In the genomic region with DNA sequence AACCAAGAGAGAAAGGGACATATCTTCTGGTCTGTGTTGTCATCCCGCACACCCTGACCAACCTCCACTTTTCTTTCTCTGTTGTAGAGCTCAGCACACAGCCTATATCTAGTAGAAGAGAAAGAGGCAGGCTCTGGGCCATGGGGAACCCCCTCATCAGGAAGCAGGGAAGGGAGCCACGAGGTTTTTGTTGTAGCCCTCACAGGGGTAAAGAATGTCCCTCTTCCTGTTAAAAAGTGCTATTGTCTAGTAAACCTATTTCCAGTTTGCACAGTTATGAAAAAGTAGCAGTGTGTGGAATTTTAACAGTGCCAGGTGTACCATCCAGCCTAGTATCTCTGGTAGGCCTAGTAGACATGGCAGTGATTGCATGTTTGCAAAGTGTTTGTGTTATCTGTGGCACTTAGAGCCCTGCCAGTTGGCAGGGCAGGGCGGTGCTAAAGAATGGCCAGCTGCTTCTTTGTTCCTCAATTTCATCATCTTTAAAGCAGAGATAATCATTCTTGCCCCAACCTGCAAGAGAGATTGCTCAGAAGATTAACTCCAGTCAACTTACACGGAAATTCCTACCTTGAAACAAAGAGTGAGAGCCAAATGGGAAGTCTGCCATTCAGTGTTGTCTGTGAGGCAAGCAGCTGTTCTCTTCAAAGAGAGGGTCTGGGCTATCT, we compare ENCODE assay signal across 8 mouse cellular contexts. TPM values are rescaled to one million over a fixed set of nuclear protein-coding genes. Genes with fewer than 3 reads are reported as not detected.
DNase-seq lines count a peak whose midpoint lies in the region; ATAC-seq and TF ChIP-seq lines count a peak whose summit lies in the region.

No protein-coding gene starts in this region.

- no peak for TF ChIP-seq CTCF in liver, adult 2 months (IDR thresholded peaks at IDR 0.05; ENCODE audit: low read depth, low read length)
- no peak for TF ChIP-seq CTCF in intestine, postnatal 0 days (IDR thresholded peaks at IDR 0.05; ENCODE audit: low read depth)

- peaks cover 6% of the 10 kb centered on the region for H3K4me1 ChIP-seq in liver, adult 2 months (ENCODE audit: control insufficient read depth, insufficient read depth, low read length)
- peaks cover 9% of the 10 kb centered on the region for H3K4me1 ChIP-seq in embryonic facial prominence, embryonic 14.5 days (ENCODE audit: control insufficient read depth, insufficient read depth, low read length)
- peaks cover 8% of the 10 kb centered on the region; the same call in 1 of the 2 replicates for H3K4me1 ChIP-seq in intestine, postnatal 0 days (replicated peaks; ENCODE audit: control insufficient read depth, insufficient read depth, low read length)
- H3K4me1 ChIP-seq in neural tube, embryonic 12.5 days, result peaks cover 12% of the 10 kb centered on the region

- no peaks in the 10 kb centered on the region for H3K27me3 ChIP-seq in liver, adult 2 months (ENCODE audit: control insufficient read depth, insufficient read depth, low read length)
- H3K27me3 ChIP-seq in embryonic facial prominence, embryonic 14.5 days (replicated peaks; ENCODE audit: control insufficient read depth, insufficient read depth, low read length), result no peaks in the 10 kb centered on the region
- H3K27me3 ChIP-seq in intestine, postnatal 0 days (replicated peaks; ENCODE audit: control insufficient read depth, insufficient read depth, low read length), result no peaks in the 10 kb centered on the region
- H3K27me3 ChIP-seq in neural tube, embryonic 12.5 days (replicated peaks), result no peaks in the 10 kb centered on the region

- no peak overlapping the region for H3K9ac ChIP-seq in liver, adult 2 months (ENCODE audit: low read depth, low read length)
- H3K9ac ChIP-seq in embryonic facial prominence, embryonic 14.5 days (ENCODE audit: low read depth, low read length), result peak overlapping the region; percentile 95
- peak overlapping the region; percentile 17; the same call in 1 of the 2 replicates for H3K9ac ChIP-seq in intestine, postnatal 0 days (ENCODE audit: low read depth, low read length)
- H3K9ac ChIP-seq in neural tube, embryonic 12.5 days, result peak overlapping the region; percentile 95

- H3K4me3 ChIP-seq in liver, adult 2 months (ENCODE audit: insufficient read depth, low read depth, low read length), result no peak overlapping the region
- peak overlapping the region; percentile 92 for H3K4me3 ChIP-seq in embryonic facial prominence, embryonic 14.5 days (ENCODE audit: low read depth, low read length)
- 0 out of 2 replicates have a peak overlapping the region, but pooled peaks have one; percentile 93 for H3K4me3 ChIP-seq in intestine, postnatal 0 days (ENCODE audit: low read depth, low read length)
- peak overlapping the region; percentile 94 for H3K4me3 ChIP-seq in neural tube, embryonic 12.5 days

- peaks cover 11% of the 10 kb centered on the region for H3K36me3 ChIP-seq in liver, adult 2 months (ENCODE audit: control insufficient read depth, insufficient read depth, low read length)
- H3K36me3 ChIP-seq in embryonic facial prominence, embryonic 14.5 days (ENCODE audit: control insufficient read depth, insufficient read depth, low read length), result peaks cover 48% of the 10 kb centered on the region
- H3K36me3 ChIP-seq in intestine, postnatal 0 days (ENCODE audit: control insufficient read depth, insufficient read depth), result peaks cover 38% of the 10 kb centered on the region
- peaks cover 40% of the 10 kb centered on the region for H3K36me3 ChIP-seq in neural tube, embryonic 12.5 days

- 0 out of 2 replicates have a peak overlapping the region, but pooled peaks have one; percentile 3 for H3K27ac ChIP-seq in liver, adult 2 months (replicated peaks; ENCODE audit: insufficient read depth, low read depth, low read length)
- peak overlapping the region; percentile 97 for H3K27ac ChIP-seq in embryonic facial prominence, embryonic 14.5 days (replicated peaks; ENCODE audit: low read depth, low read length)
- H3K27ac ChIP-seq in intestine, postnatal 0 days (ENCODE audit: low read depth, low read length), result peak overlapping the region; percentile 35; the same call in 1 of the 2 replicates
- H3K27ac ChIP-seq in neural tube, embryonic 12.5 days, result no peak overlapping the region

- WGBS in liver, adult 2 months, result 39% methylated on average over 4 of the region's 4 CpGs
- WGBS in embryonic facial prominence, embryonic 14.5 days, result 57% methylated on average over 4 of the region's 4 CpGs
- WGBS in intestine, postnatal 0 days, result 37% methylated on average over 4 of the region's 4 CpGs
- WGBS in neural tube, embryonic 12.5 days, result 75% methylated on average over 4 of the region's 4 CpGs

- no peak for ATAC-seq in embryonic facial prominence, embryonic 14.5 days (ENCODE audit: low read depth)
- no peak for ATAC-seq in intestine, postnatal 0 days
- ATAC-seq in neural tube, embryonic 12.5 days (ENCODE audit: low FRiP score, low read depth), result no peak

- H3K9me3 ChIP-seq in embryonic facial prominence, embryonic 14.5 days (ENCODE audit: control insufficient read depth, low read length), result no peaks in the 10 kb centered on the region
- H3K9me3 ChIP-seq in intestine, postnatal 0 days (ENCODE audit: control insufficient read depth), result no peaks in the 10 kb centered on the region
- no peaks in the 10 kb centered on the region for H3K9me3 ChIP-seq in neural tube, embryonic 12.5 days

- peak overlapping the region; percentile 89 for H3K4me2 ChIP-seq in embryonic facial prominence, embryonic 14.5 days (ENCODE audit: low read depth, low read length)
- H3K4me2 ChIP-seq in intestine, postnatal 0 days (replicated peaks; ENCODE audit: low read depth), result peak overlapping the region; percentile 81
- H3K4me2 ChIP-seq in neural tube, embryonic 12.5 days (replicated peaks), result peak overlapping the region; percentile 70

- no peak for TF ChIP-seq POLR2A in liver, adult 2 months (IDR thresholded peaks at IDR 0.05; ENCODE audit: extremely low read depth, insufficient read depth, low read length)

- peaks cover 18% of the 10 kb centered on the region; the same call in 1 of the 2 replicates for H3K79me2 ChIP-seq in liver, adult 2 months (ENCODE audit: control insufficient read depth, insufficient read depth, low read length)

- DNase-seq in liver, adult 2 months (ENCODE audit: extremely low read depth, low read depth, low spot score), result peak; percentile 45
- no peak for DNase-seq in liver
- peak; percentile 61 for DNase-seq in embryonic facial prominence, embryonic 14.5 days (ENCODE audit: low spot score)
- DNase-seq in right cerebral cortex, postnatal 25 days, result no peak
- DNase-seq in embryo, embryonic 9.5 days (ENCODE audit: extremely low spot score), result no peak
- no peak for DNase-seq in adrenal gland, postnatal 25 days

RNA-seq across cellular contexts. Expression of a gene that starts 2.2 kb away (rescaled TPM):
- 3.0 TPM in 2 replicates for total RNA-seq in liver, adult 2 months (2014; rRNA removed)
- 1.7 and 2.6 TPM in 2 replicates for polyA plus RNA-seq in liver, adult 2 months (2012; rRNA removed)
- 13.6 and 15.7 TPM in 2 replicates for polyA plus RNA-seq in embryonic facial prominence, embryonic 14.5 days (2014; fragmentation: Nextera tagmentation; extraction: Ambion mirVana)
- polyA plus RNA-seq in intestine, postnatal 0 days (2015; fragmentation: Nextera tagmentation; extraction: Ambion mirVana), result 5.3 TPM in 2 replicates
- 26.8 and 27.0 TPM in 2 replicates for polyA plus RNA-seq in neural tube, embryonic 12.5 days (2016; fragmentation: Nextera tagmentation; extraction: Ambion mirVana)
- total RNA-seq in adrenal gland, postnatal 25 days (2021), result 13.2 and 15.6 TPM in 2 replicates

RNA-seq across cellular contexts. Expression of a gene that starts 41.1 kb away (rescaled TPM):
- 3.3 and 4.2 TPM in 2 replicates for total RNA-seq in liver, adult 2 months (2014; rRNA removed)
- 4.9 and 5.0 TPM in 2 replicates for polyA plus RNA-seq in liver, adult 2 months (2012; rRNA removed)
- 12.5 and 13.6 TPM in 2 replicates for polyA plus RNA-seq in embryonic facial prominence, embryonic 14.5 days (2014; fragmentation: Nextera tagmentation; extraction: Ambion mirVana)
- polyA plus RNA-seq in intestine, postnatal 0 days (2015; fragmentation: Nextera tagmentation; extraction: Ambion mirVana), result 7.5 and 8.8 TPM in 2 replicates
- polyA plus RNA-seq in neural tube, embryonic 12.5 days (2016; fragmentation: Nextera tagmentation; extraction: Ambion mirVana), result 16.8 and 19.6 TPM in 2 replicates
- total RNA-seq in adrenal gland, postnatal 25 days (2021), result 18.9 and 19.2 TPM in 2 replicates

RNA-seq across cellular contexts. Expression of a gene that starts 43.7 kb away (rescaled TPM):
- 4.0 and 4.6 TPM in 2 replicates for total RNA-seq in liver, adult 2 months (2014; rRNA removed)
- polyA plus RNA-seq in liver, adult 2 months (2012; rRNA removed), result 3.3 and 4.5 TPM in 2 replicates
- 8.0 and 8.1 TPM in 2 replicates for polyA plus RNA-seq in embryonic facial prominence, embryonic 14.5 days (2014; fragmentation: Nextera tagmentation; extraction: Ambion mirVana)
- 2.8 and 3.8 TPM in 2 replicates for polyA plus RNA-seq in intestine, postnatal 0 days (2015; fragmentation: Nextera tagmentation; extraction: Ambion mirVana)
- polyA plus RNA-seq in neural tube, embryonic 12.5 days (2016; fragmentation: Nextera tagmentation; extraction: Ambion mirVana), result 13.4 and 14.5 TPM in 2 replicates
- total RNA-seq in adrenal gland, postnatal 25 days (2021), result 16.7 and 19.4 TPM in 2 replicates

RNA-seq across cellular contexts. Expression of a gene that starts 48.5 kb away (rescaled TPM):
- 0.07 and 0.28 TPM in 2 replicates for total RNA-seq in liver, adult 2 months (2014; rRNA removed)
- polyA plus RNA-seq in liver, adult 2 months (2012; rRNA removed), result 0.12 and 0.27 TPM in 2 replicates
- 1.9 and 2.4 TPM in 2 replicates for polyA plus RNA-seq in embryonic facial prominence, embryonic 14.5 days (2014; fragmentation: Nextera tagmentation; extraction: Ambion mirVana)
- 0.61 and 0.69 TPM in 2 replicates for polyA plus RNA-seq in intestine, postnatal 0 days (2015; fragmentation: Nextera tagmentation; extraction: Ambion mirVana)
- 12.8 and 14.8 TPM in 2 replicates for polyA plus RNA-seq in neural tube, embryonic 12.5 days (2016; fragmentation: Nextera tagmentation; extraction: Ambion mirVana)
- 1.6 and 2.9 TPM in 2 replicates for total RNA-seq in adrenal gland, postnatal 25 days (2021)

Comparison
In these comparisons a context has a peak if more than half of its experiments do, and no peak if none do; other contexts are left out.
1. DNase-seq: peak in liver, adult 2 months (single experiment) and embryonic facial prominence, embryonic 14.5 days (single experiment); none in liver (single experiment), right cerebral cortex, postnatal 25 days (single experiment), embryo, embryonic 9.5 days (single experiment) and adrenal gland, postnatal 25 days (single experiment).
2. Peak in every context shown above with its lines, with median percentiles within 50 percentile points of each other: H3K4me2 ChIP-seq.